Comparison of ENCODE assay signal across 8 mouse cellular contexts in the genomic region with DNA sequence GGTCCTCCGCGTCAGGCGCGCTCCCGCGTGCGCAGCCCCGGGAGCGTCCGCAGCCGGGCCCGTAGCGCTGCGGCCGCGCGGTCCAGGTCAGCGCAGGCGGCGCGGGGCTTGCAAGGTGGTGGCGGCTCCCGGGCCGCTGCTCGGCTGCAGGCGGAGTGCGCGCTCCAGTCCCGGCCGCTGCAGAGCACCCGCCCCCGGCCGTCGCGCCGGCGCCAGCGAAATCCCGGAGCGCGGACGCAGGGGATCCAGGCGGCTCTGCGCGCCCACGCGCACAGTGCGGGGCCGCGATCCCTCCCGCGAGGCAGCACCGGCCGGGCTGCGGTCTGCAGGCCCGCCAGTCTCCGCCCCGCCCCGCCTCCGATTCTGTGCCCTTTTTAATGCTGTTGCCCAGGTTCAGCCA. TPM values are rescaled to one million over a fixed set of nuclear protein-coding genes. Genes with fewer than 3 reads are reported as not detected.
DNase-seq lines count a peak whose midpoint lies in the region; ATAC-seq and TF ChIP-seq lines count a peak whose summit lies in the region.

A gene (minus strand): TSS at position 146 of the 400 bp plus-strand sequence.

- H3K9ac ChIP-seq in hindbrain, embryonic 16.5 days (ENCODE audit: low read depth, low read length), result peak within 1 kb of the TSS; percentile 94

- peak; percentile 97 for ATAC-seq in hindbrain, embryonic 16.5 days
- ATAC-seq in megakaryocyte, adult 5-6 weeks (ENCODE audit: poor library complexity, severe bottlenecking), result peak; percentile 83

- peak within 1 kb of the TSS; percentile 92 for H3K27ac ChIP-seq in gastrocnemius, adult 2 months
- H3K27ac ChIP-seq in hindbrain, embryonic 16.5 days (ENCODE audit: low read depth, low read length), result peak within 1 kb of the TSS; percentile 88
- peak within 1 kb of the TSS; percentile 96 for H3K27ac ChIP-seq in left cerebral cortex, adult 2 months

- no peaks in the 10 kb centered on the region for H3K9me3 ChIP-seq in hindbrain, embryonic 16.5 days (ENCODE audit: control insufficient read depth, low read length)

- no peaks in the 10 kb centered on the region for H3K36me3 ChIP-seq in hindbrain, embryonic 16.5 days (ENCODE audit: control insufficient read depth, insufficient read depth, low read length)

- intact Hi-C loops in gastrocnemius, adult 2 months (cut with DNase I), result loop anchor here (5.0 to 10.0 kb wide), 2 partner anchors 107 to 919 kb away; no protein-coding TSS in a partner anchor
- intact Hi-C loops in left cerebral cortex, adult 2 months (cut with DNase I), result loop anchor here (2.0 to 5.0 kb wide), 6 partner anchors 95 to 657 kb away; no protein-coding TSS in a partner anchor

- peak within 1 kb of the TSS; percentile 91 for H3K4me2 ChIP-seq in hindbrain, embryonic 16.5 days (ENCODE audit: low read length)

- under 1% methylated on average over 43 of the region's 60 CpGs for WGBS in hindbrain, embryonic 16.5 days

- DNase-seq in adipocyte (ENCODE audit: low spot score), result peak; percentile 84
- DNase-seq in cerebellum, postnatal 4 days (ENCODE audit: low spot score in 2 of 2), result peak; percentile 69 to 86
- peak; percentile 94 for DNase-seq in gastrocnemius, adult 2 months
- DNase-seq in left cerebral cortex, adult 2 months (ENCODE audit: extremely low spot score in 1 of 2, low spot score in 2 of 2), result peak; percentile 90 to 92
- peak; percentile 91 to 93 for DNase-seq in right cerebral cortex, postnatal 10 days (ENCODE audit: low spot score in 2 of 2)
- peak; percentile 60 for DNase-seq in urinary bladder, postnatal 10 days (ENCODE audit: low spot score)

- peaks cover 16% of the 10 kb centered on the region for H3K4me1 ChIP-seq in hindbrain, embryonic 16.5 days (ENCODE audit: control insufficient read depth, insufficient read depth, low read depth, low read length)

- TF ChIP-seq CTCF in gastrocnemius, adult 2 months (IDR thresholded peaks at IDR 0.05), result no peak
- TF ChIP-seq CTCF in left cerebral cortex, adult 2 months (IDR thresholded peaks at IDR 0.05), result no peak

- no peaks in the 10 kb centered on the region for H3K27me3 ChIP-seq in hindbrain, embryonic 16.5 days (replicated peaks; ENCODE audit: control insufficient read depth, insufficient read depth, low read length)

- peak within 1 kb of the TSS; percentile 89 for H3K4me3 ChIP-seq in gastrocnemius, adult 2 months
- peak within 1 kb of the TSS; percentile 89 for H3K4me3 ChIP-seq in hindbrain, embryonic 16.5 days (ENCODE audit: low read length)
- H3K4me3 ChIP-seq in left cerebral cortex, adult 2 months, result peak within 1 kb of the TSS; percentile 99

RNA-seq across cellular contexts. Expression of the gene that starts here (rescaled TPM):
- 1 to 10 TPM; 2.9 to 4.8 TPM for total RNA-seq in gastrocnemius, adult 2 months (2021)
- polyA plus RNA-seq in hindbrain, embryonic 16.5 days (2015; fragmentation: Nextera tagmentation; extraction: Ambion mirVana), result 20.1 and 21.6 TPM in 2 replicates
- 10 to 100 TPM; 92.4 to 93.4 TPM for total RNA-seq in left cerebral cortex, adult 2 months (2021)
- total RNA-seq in megakaryocyte, adult 5-6 weeks (2015), result 0.02 and 0.23 TPM in 2 replicates
- total RNA-seq in megakaryocyte, adult 5-6 weeks (2017), result 0.04 and 0.15 TPM in 2 replicates

Comparison
In these comparisons a context has a peak if more than half of its experiments do, and no peak if none do; other contexts are left out.
1. Peak in every context shown above with its lines: DNase-seq, ATAC-seq, H3K4me3 ChIP-seq and H3K27ac ChIP-seq.
2. RNA of the gene that starts here (total RNA-seq): 92.4 to 93.4 TPM in left cerebral cortex, adult 2 months; 2.9 to 4.8 TPM in gastrocnemius, adult 2 months and 0.02 to 0.23 TPM in megakaryocyte, adult 5-6 weeks; every median in the first group is over 10 times any median in the second.
3. Peak in ATAC-seq in megakaryocyte, adult 5-6 weeks; RNA of the gene not detected or under 1 TPM.